Mouse (Mus musculus): ENCODE data around the gene Zfand3.

DNA sequence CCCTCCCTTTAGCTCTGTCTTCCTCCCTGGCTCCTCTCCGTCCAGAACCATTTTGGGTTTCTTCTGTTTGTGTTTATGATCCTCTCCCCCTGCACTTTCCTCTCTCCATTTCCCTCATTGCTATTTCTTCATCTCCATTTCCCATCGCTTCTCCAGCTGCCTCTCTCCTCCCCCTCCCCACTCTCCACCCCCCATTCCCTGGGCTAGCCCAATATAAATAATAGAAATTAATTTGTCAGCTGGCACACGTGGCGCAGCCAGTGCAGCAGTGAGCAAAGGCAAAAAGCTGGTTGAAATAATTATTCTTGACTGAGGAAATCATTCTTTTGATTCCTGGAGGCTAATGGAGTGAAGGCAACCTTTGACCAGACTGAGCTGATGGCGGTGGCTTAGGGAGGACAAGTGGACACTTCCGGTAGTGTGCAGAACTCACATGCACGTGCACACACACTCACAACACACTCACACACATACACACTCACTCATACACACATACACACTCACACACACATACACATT, 34.4 kb upstream of the Zfand3 start, which contains the start of gene Mdga1:
- no peak for TF ChIP-seq POLR2A (IDR thresholded peaks at IDR 0.05; ENCODE audit: control insufficient read depth, low read depth, low read length)
- no peak for TF ChIP-seq CTCF (IDR thresholded peaks at IDR 0.05; ENCODE audit: control insufficient read depth, insufficient read depth, insufficient replicate concordance, low read depth, low read length)
